Comparison of ENCODE assay signal across 8 mouse cellular contexts in the genomic region with DNA sequence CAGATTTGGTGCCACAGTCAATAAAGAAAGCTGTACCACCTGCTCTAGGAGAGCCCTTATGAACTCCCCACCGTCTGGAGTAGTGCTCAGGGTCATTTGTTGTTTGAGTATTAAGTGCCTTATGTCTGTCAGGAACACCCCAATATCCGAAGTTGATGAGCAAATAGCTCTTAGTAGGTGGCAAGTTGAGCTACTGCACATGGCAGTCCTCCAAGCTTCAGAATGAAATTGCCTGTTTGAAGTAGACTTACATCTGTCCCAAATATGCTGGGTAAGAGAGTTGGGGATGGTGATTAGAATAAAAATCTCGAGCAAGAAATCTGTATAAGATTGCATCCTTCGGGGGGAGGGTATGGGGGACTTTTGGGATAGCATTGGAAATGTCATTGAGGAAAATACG. TPM values are rescaled to one million over a fixed set of nuclear protein-coding genes. Genes with fewer than 3 reads are reported as not detected.
A peak's percentile ranks its signal among the peaks of the same experiment; 100 is the strongest.
DNase-seq lines count a peak whose midpoint lies in the region; ATAC-seq lines count a peak whose summit lies in the region.

No protein-coding gene starts in this region.

- H3K9ac ChIP-seq in kidney, embryonic 15.5 days: no peak overlapping the region
- H3K9ac ChIP-seq in heart, embryonic 14.5 days (ENCODE audit: low read length): 0 out of 2 replicates have a peak overlapping the region, but pooled peaks have one; percentile 6

- H3K36me3 ChIP-seq in kidney, embryonic 15.5 days: peaks cover 32% of the 10 kb centered on the region
- peaks cover 24% of the 10 kb centered on the region for H3K36me3 ChIP-seq in heart, embryonic 14.5 days (ENCODE audit: control insufficient read depth, insufficient read depth, low read length)
- H3K36me3 ChIP-seq in midbrain, embryonic 10.5 days: peaks cover 28% of the 10 kb centered on the region

- peak overlapping the region; percentile 47 for H3K4me3 ChIP-seq in kidney, embryonic 15.5 days (replicated peaks)
- H3K4me3 ChIP-seq in heart, embryonic 14.5 days (ENCODE audit: control insufficient read depth in 1 of 2, insufficient read depth in 1 of 2, low read depth in 1 of 2, low read length in 2 of 2): no peak overlapping the region
- peak overlapping the region; percentile 53 for H3K4me3 ChIP-seq in midbrain, embryonic 10.5 days

- H3K27ac ChIP-seq in kidney, embryonic 15.5 days: peak overlapping the region; percentile 87
- 0 out of 4 replicates have a peak overlapping the region, but pooled peaks have one; percentile 7 to 14 for H3K27ac ChIP-seq in heart, embryonic 14.5 days (replicated peaks in 1 of 2; ENCODE audit: control insufficient read depth in 1 of 2, insufficient read depth in 1 of 2, low read depth in 2 of 2, low read length in 2 of 2)
- H3K27ac ChIP-seq in midbrain, embryonic 10.5 days (replicated peaks): peak overlapping the region; percentile 92; the same call in 1 of the 2 replicates

- 16% methylated on average over 5 of the region's 5 CpGs for WGBS in kidney, embryonic 15.5 days
- 16% methylated on average over 5 of the region's 5 CpGs for WGBS in heart, embryonic 14.5 days
- 24% methylated on average over 5 of the region's 5 CpGs for WGBS in midbrain, embryonic 10.5 days

- H3K9me3 ChIP-seq in kidney, embryonic 15.5 days (replicated peaks): no peaks in the 10 kb centered on the region
- no peaks in the 10 kb centered on the region for H3K9me3 ChIP-seq in heart, embryonic 14.5 days (ENCODE audit: control insufficient read depth, low read length)
- no peaks in the 10 kb centered on the region for H3K9me3 ChIP-seq in midbrain, embryonic 10.5 days (replicated peaks)

- no peak for DNase-seq in kidney, postnatal 25 days
- peak; percentile 22 for DNase-seq in brain, embryonic 18.5 days (ENCODE audit: low read depth, low spot score)
- no peak for DNase-seq in midbrain, embryonic 10.5 days (ENCODE audit: low spot score)
- DNase-seq in spleen, postnatal 36 days (ENCODE audit: low spot score in 2 of 2): no peak
- DNase-seq in embryo, embryonic 10 days (ENCODE audit: low spot score): no peak
- DNase-seq in thymus, postnatal 0 days (ENCODE audit: low spot score): no peak

- no peak for ATAC-seq in kidney, embryonic 15.5 days (replicated peaks; ENCODE audit: low FRiP score)
- no peak for ATAC-seq in heart, embryonic 14.5 days (ENCODE audit: insufficient number of reproducible peaks, insufficient read depth, low FRiP score, low read depth)

- peak overlapping the region; percentile 72 for H3K4me2 ChIP-seq in kidney, embryonic 15.5 days
- peak overlapping the region; percentile 12 for H3K4me2 ChIP-seq in heart, embryonic 14.5 days (ENCODE audit: low read length)

- H3K4me1 ChIP-seq in kidney, embryonic 15.5 days: peaks cover 18% of the 10 kb centered on the region
- peaks cover 0 to 12% of the 10 kb centered on the region in 2 experiments; a peak in 2 of 4 replicates for H3K4me1 ChIP-seq in heart, embryonic 14.5 days (ENCODE audit: control insufficient read depth in 2 of 2, insufficient read depth in 2 of 2, low read length in 2 of 2)
- peaks cover 19% of the 10 kb centered on the region for H3K4me1 ChIP-seq in midbrain, embryonic 10.5 days

- H3K27me3 ChIP-seq in kidney, embryonic 15.5 days: no peaks in the 10 kb centered on the region
- H3K27me3 ChIP-seq in heart, embryonic 14.5 days (ENCODE audit: control insufficient read depth, insufficient read depth, low read length): no peaks in the 10 kb centered on the region
- H3K27me3 ChIP-seq in midbrain, embryonic 10.5 days (ENCODE audit: low read depth, poor library complexity, severe bottlenecking): no peaks in the 10 kb centered on the region

RNA-seq across cellular contexts. Expression of gene Wdr5, which starts 24.4 kb away (rescaled TPM):
- polyA plus RNA-seq in kidney, embryonic 15.5 days (2015; fragmentation: Nextera tagmentation; extraction: Ambion mirVana): 63.2 and 65.9 TPM in 2 replicates
- 29.5 and 30.2 TPM in 2 replicates for polyA plus RNA-seq in heart, embryonic 14.5 days (2014; fragmentation: Nextera tagmentation; extraction: Ambion mirVana)
- 76.3 and 84.1 TPM in 2 replicates for polyA plus RNA-seq in midbrain, embryonic 10.5 days (2016; fragmentation: Nextera tagmentation; extraction: Ambion mirVana)
- 41.7 and 42.7 TPM in 2 replicates for polyA plus RNA-seq in thymus, postnatal 0 days (2015; fragmentation: Nextera tagmentation; extraction: Ambion mirVana)

RNA-seq across cellular contexts. Expression of gene Brd3, which starts 31.9 kb away (rescaled TPM):
- polyA plus RNA-seq in kidney, embryonic 15.5 days (2015; fragmentation: Nextera tagmentation; extraction: Ambion mirVana): 124 and 125 TPM in 2 replicates
- 70.8 and 74.8 TPM in 2 replicates for polyA plus RNA-seq in heart, embryonic 14.5 days (2014; fragmentation: Nextera tagmentation; extraction: Ambion mirVana)
- 156 and 166 TPM in 2 replicates for polyA plus RNA-seq in midbrain, embryonic 10.5 days (2016; fragmentation: Nextera tagmentation; extraction: Ambion mirVana)
- polyA plus RNA-seq in thymus, postnatal 0 days (2015; fragmentation: Nextera tagmentation; extraction: Ambion mirVana): 68.8 and 74.8 TPM in 2 replicates

Comparison
In these comparisons a context has a peak if more than half of its experiments do, and no peak if none do; other contexts are left out.
1. H3K27ac ChIP-seq: peak in every context shown above with its lines; median percentile 92 in midbrain, embryonic 10.5 days; 87 in kidney, embryonic 15.5 days; 10 in heart, embryonic 14.5 days.
2. H3K4me3 ChIP-seq: peak in kidney, embryonic 15.5 days (single experiment) and midbrain, embryonic 10.5 days (single experiment); none in heart, embryonic 14.5 days (0 of 2).